Mouse (Mus musculus): ENCODE results near the gene Rab26.

DNA sequence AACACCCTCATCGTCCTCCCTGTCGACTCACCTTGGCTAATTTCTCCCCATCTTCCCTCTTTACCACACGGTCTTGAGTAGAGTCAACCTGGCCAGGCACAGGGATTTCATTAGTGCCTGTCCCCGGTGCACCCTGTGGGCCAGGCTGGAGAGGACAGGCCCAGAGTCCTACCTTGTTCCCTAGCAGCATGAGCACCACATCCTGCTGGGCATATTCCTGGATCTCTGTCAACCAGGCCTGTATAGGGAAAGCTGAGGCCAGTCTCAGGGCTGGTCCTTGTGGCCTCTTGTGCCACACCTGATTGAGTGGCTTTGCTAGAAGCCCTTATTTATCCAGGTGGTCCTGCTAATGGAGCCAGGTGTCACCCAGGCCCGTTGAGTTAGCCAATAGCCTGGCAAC lies 4.1 kb downstream of the Rab26 start:
- no peak for TF ChIP-seq TAL1 (IDR thresholded peaks at IDR 0.05; ENCODE audit: low read length)
- TF ChIP-seq GATA1 (IDR thresholded peaks at IDR 0.05; ENCODE audit: low read length): no peak
